Mouse (Mus musculus): Measurements from ENCODE around the gene Tnfrsf19. TPM values are rescaled to one million over a fixed set of nuclear protein-coding genes. Genes with fewer than 3 reads are reported as not detected.

Tnfrsf19 gene
- total RNA-seq, 1 experiment from 2014 or later, result 30.8 TPM

DNA sequence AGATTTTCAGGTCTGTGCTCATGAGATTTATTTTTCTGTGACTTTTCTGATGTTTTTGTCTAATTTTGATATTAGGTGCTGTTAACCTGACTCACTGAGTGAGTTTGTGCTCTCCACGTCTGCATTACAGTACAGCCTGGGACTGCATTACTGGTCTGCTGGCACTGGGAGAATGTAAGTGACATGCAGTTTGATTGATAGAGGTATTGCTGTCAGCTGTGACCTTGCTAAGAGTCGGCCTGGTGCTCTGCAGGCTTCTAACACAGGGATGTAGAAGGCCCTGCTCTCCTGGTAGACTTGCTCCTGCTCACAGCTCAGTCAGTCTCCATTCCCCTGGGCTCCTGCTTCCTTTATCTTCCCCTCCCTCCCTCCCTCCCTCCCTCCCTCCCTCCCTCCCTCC, 25.3 kb downstream of the Tnfrsf19 start:
- no peak for DNase-seq

DNA sequence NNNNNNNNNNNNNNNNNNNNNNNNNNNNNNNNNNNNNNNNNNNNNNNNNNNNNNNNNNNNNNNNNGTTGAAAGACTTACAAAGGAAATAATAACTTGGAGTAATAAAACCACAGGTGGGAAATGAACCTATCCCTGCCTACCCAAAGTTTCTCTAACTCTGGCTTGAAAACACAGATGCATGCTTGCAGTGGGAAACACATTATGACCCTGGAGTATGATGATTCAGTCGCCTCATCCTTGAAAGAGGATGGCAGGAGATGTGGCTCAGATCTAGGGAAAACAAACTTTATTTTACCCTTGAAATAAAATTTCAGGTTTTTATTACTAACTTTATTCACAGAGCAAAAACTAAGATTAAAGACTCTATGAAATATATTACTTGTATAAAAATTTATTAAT, 26.4 kb downstream of the Tnfrsf19 start:
- DNase-seq, result peak; percentile 32

DNA sequence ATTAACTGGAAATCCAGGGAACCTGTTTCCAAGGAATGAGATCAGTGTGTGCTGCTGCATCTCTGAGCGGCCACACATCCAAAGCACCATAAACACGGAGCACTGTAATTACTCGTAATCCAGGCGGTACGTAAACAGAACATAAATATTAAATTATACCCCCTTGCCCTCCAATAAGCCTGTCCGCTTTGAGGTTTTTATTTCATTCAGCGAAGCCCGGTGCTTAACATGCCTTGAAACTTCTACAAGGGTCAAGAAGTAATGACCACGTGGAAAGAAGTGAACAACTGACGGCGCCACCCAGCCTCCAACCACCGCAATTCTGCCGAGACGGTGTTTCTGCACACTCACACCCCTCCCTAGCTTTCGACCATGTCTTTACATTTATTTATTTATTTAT, 31.7 kb downstream of the Tnfrsf19 start:
- DNase-seq, result no peak

DNA sequence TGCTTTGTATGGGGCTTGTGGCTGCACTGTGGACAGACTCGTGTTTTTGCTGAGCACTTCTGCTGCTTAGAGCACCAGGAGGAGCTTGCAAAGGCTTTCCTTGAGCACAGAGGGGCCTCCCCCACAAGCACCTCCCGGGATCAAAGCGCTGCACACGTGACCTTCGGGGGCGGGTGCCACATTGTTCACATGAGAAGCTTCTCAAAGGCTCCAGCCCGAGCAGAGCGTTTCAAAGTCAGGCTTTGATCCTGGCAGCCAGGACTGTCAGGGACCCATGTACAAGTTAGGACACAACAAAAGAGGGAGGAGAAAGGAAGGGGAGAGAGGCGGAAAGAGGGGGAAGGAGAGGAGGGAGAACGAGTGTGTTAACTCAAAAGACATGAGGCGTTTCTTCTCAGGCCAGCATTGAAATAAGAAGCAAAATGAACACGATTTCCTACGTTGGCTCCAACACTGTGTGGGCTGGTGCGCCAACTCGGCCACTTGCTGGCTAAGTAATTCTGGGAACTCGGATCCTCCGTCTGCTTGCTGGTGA, 33.8 kb downstream of the Tnfrsf19 start:
- peak; percentile 90 for DNase-seq

DNA sequence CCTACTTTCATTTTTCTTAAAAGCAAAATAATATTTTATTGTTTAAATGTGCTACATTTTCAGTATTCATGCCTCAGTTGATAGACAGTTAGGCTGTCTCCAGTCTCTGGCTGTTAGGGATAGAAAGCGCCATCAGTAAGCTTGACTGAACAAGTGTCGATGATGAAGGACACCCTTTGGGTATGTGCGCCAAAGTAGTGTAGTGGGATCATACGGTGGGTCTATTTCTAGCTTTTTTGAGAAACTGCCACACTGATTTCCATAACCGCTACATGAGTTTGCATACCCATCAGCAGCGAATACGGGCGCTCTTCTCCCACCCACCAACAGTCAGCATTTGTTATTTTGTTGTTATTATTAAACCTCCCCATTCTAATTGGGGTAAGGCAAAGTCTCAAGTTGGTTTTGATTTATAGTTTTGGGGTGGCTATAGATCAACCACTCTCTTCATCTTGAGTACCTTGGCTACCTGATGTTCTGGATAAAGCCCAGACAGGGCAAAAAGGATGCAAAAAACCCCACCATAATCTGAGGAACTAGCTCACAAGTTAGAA, 34.6 kb downstream of the Tnfrsf19 start:
- no peak for DNase-seq

DNA sequence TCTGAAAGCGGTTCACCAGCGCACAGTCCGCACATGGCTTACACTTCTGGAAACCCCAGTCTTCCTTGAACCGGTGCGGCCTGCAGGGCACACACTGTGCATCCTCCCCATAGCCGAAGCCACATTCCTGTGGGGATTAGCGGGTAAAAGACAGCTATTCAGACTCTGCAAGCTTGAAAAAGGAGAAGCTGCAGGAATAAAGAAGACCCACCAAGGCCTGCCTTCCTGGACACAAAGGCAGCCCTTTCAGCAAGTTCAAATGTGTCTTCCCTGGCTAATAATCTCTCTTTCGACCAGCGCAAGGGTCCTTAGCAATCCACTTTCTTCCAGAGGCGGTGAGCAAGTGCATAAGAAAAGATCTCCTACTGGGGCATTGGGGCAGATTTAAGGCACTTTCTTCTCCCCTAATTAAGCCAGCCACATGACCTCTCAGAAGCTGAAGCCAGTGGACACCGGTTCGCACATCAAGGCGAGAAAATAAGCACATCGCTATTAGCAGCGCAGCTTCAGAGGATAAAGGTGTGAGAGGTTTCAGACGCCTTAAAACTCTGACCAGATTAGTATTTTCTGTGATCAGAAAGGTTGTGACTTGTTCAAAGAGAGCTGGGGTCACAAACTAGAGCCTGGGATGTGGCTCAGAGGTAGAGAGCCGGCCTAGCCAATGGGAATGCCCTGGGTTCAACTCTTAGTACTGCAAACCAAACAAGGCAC, 41.0 kb downstream of the Tnfrsf19 start:
- DNase-seq, result no peak

DNA sequence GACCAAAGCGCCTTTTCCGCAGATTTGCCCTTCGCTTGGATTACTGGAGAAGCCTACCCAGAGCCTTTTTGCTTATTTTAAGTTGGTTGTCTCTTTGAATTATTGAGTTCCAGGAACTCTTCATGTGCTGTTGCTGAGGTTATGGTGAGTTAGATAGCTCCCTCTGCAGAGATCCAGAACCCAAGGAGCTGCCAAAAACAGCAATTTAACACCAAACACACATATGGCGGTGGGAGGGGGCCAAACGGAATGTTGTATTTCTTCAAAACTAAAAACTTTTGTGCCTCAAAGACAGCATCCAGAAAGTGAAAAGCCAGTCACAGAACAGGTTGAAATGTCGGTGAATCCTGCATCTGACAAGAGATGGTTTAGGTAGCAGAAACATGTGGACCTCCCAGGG, 42.6 kb downstream of the Tnfrsf19 start:
- DNase-seq, result no peak

DNA sequence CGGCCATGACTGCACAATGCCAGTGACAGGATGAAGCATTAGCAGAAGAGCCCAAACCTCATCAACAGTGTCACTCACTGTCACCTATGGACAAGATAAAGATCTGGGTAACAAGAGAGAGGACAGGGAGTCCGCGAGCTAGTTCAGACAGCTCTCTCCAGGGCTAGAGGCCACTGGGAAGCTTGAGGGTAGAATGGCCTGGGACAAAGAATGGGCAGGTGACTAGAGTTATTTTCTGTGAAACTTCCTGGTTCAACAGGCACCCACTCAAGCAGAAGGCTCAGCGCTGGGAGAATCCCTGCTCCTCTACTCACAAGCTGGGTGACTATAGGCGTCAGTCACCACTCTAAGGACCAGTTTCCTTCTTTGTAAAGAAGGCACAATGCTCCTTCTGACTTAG, 46.2 kb downstream of the Tnfrsf19 start:
- no peak for DNase-seq

DNA sequence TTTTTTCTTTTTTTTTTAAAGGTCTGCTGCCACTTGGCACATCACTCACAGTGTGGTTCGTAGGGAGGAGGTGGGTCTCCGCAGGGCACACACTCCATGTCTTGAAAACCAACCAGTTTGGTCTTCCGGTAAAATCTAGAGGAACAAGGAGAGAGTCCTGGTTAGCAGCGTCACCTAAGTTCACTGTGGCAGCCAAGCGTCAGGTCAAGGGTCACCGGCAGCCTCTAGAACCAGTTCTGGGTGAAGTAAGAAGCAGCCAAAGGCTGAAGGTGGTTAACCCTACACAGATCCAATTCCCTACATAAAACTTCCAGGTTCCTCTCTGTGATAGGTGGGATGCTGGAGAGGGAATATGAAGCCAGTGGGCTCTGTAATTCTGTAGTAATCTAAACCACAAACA, 49.7 kb downstream of the Tnfrsf19 start:
- DNase-seq, result no peak

DNA sequence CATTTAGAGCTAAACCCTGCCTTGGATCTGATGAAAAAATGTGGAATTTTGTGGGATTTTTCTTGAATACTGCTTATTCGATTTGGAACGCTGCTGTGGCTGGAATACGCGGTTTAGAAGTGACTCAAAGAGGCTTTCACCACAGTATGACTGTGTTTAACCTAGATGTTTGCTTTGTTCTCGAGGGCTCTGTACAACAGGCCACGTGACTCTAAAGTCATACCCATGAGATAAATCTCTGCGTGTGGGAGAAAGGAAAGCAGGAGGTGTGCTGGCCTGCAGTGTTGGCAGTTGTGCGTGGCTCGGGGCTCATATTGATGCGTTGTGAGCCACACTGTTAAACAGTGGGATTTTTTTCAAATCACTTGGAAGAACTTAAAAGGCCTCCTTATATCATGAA, 52.8 kb downstream of the Tnfrsf19 start:
- peak; percentile 46 for DNase-seq

DNA sequence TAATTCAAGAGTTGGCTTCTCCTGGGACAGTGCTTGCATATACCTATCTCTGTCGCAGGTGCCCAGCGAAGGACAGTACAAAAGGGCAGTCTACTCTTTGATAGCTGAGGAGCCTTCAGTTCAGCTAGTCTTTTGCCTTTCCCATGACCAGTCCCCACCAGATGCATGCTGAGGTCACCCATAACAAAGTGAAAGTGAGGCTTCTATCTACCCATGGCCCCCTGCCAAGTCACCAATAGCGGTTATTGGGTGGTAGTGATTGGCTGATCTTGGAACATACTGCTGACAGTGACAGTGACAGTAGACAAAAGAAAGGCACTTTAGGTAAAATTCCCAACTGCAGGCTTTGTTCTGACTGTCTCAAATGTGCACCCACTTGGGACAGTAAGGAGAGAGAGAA, 53.2 kb downstream of the Tnfrsf19 start:
- peak; percentile 69 for DNase-seq

DNA sequence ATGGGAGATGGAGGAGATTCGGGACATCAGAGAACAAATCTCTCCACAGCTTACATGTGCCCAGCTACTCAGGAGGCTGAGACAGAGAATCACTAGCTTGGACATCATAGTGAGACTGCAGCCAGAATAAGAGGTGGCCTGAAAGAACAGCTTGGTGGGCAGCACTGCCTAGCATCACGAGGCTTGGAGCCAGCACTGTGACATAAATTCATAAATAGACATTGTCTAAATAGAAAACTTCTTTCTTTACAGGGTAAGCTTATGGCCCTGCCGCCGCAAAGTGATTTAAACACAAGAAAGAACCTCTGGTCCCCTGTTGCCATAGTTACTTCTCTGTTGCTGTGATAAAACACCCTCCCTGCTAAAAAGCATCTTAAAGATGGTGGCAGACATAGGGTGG, 54.1 kb downstream of the Tnfrsf19 start:
- DNase-seq, result no peak

DNA sequence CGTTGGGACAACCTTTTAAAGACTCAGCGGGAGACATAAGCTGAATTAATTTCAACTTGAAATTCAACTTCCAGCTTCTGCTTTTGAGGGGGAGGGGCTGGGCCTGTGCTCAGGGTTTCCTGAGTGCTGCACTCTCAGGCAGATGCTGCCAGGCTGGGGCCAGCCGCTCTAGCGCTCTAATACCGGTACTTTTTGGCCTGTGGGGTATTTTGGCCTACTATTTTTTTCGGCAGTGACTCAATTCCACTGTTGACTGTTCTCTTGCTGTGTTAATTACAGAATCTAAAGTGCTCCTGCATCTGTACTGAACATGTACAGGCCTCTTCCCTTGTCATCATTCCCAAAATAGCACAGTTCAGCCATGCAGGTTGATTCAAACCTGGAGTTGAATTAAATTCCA, 58.1 kb downstream of the Tnfrsf19 start:
- DNase-seq, result no peak

DNA sequence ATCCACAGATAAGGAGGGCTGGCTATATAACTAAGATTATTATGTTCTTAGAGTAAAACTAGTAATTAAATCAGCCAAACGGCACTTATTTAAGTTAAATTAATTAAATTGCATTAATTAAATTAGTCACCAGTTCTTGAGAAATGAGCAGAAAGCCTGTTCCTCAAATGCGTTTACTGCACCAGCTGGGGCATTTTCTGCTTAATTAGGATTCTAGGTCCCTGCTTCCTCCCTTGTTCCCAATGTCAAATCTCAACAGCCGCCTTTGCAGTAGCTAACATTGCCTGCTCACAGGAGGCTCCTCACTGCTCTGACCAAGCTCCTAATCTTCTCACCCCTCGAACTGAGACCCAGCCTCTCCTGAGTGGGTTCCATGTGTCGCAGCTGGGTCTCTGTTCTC, 59.4 kb downstream of the Tnfrsf19 start:
- no peak for DNase-seq

DNA sequence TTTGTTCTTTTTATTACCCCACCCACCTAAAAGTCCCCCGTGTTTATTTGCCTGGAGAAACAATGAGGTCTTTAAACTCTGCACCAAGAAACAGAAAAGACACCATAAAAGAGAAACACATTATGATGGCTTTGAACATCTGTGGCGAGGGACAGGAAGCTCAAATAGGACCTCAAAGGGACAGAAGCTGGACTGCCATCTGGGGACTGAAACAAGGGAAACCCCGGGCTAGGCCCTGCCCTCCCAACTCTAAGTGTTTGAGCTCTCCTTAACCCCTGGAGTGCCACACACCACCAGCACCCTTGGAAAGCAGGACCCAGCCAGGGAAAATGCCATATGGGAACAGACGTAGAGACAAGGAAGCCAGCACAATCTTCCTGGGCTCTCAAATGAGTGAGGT, 61.2 kb downstream of the Tnfrsf19 start:
- DNase-seq, result no peak

DNA sequence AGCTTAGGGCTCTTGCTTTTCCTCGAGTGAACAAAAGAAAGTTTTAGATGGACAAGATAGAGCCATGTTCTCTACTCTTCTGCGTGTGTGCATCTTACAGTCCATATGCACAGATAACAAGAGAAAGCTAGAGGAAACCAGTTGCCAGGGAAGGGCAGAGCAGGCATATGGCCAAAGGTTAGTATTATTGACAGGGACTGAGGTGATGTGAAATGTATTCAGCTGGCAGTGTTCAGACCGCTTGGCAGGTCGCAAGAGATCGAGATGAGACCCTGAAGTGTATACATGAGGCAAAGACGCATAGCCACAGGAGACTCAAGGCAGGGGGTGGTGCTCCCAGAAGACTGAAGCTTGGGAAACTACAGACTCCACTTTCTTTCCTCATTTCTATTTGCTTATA, 62.0 kb downstream of the Tnfrsf19 start:
- no peak for DNase-seq

DNA sequence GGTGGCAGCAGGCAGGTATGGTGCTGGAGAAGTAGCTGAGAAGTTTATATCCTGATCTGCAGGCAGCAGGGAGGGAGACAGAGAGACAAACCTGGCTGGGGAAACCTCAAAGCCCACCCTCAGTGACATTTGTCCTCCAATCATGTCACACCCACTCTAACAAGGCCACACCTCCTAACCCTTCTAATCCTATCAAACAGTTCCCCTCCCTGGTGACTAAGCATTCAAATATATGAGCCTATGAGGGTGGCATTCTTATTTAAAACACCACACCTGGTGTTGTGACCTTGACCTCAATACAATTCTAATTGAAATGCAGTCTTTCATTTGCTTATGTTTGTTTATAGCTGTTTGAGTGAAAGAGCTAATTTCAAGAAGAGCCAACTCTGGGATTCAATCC, 64.2 kb downstream of the Tnfrsf19 start:
- no peak for DNase-seq

DNA sequence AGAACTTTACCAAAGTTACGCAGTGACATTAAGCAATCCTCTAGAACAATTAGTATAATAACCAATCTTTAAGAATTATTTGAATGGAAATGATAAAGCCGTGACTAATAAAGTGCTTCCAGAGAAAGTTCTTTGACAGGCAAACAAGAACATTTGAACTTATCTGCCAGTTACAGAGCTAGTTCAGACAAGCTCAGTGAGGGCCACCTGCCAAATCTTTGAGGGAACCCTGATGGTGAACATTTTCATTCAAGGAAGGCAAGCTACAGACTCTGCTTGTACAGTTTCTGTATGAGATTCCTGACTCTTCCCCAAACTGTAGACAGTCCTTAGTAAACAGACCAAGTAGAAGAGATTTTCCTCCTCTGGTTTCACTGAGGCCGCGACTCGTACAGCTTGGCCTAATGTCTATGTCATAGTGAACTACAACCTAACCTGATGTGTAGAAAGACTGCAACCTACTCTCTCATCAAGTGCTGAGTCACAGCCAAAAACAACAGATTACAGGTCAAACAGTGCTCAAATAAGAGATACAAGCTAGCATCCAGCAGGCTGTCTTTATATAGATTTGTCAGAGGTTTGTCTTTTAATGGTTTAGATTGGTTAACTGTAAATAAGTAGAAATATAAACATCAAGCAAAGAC, 65.9 kb downstream of the Tnfrsf19 start:
- no peak for DNase-seq

DNA sequence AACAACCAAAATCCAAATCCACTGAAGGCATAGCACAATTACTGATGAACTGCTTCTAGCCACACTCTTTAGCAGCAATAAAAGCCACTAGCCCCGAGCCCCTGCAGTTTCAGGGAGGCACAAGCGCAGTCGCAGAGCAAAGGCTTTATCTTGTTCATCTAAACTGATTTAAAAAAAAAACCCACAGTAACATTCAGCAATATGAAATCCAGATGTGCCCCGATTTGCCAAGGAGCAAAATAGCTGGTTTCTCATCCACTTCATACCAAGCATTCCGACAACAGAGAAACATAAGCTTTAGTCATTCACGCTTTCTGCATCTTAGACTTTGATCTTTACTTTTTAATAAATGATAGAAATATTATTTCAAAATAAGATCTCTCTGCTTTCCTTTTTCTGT, 68.2 kb downstream of the Tnfrsf19 start:
- no peak for DNase-seq

DNA sequence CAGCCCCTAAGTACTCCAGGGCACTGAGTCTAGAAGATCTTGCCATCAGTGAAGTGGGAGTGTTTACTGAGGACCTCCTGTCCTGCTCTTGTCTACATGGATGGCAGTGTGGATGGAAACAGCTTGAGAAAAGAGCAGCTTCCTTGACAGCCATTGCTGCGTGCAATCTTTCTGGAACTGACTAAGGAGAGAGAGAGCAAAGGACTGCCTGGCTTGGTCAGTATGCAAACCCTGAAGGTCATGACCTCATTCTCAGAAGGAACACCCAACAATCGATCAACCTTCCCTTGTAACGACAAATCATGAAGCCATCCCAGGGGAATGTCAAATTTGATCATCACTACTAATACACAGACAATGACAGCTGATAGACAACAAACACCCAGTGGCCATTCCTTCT, 70.1 kb downstream of the Tnfrsf19 start:
- no peak for DNase-seq

DNA sequence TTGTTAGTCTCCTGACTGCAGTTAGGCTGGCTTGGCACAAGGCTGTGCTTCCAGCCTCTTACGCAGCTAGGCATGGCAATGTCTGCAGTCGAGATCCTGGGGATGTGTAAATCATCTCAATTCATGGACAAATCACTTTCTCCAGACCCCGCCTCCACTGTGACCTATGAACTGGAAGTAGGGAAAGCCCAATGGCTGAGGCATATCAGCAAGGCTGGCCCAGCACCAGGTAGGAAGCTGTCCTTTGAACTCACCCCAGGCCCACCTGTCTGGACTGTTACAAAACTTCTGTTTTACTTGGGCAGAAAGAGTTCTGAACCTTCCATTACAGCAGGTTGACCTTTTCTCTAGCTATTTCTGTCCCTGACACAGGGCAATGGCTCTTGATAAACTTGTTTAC, 70.6 kb downstream of the Tnfrsf19 start:
- peak; percentile 82 for DNase-seq

DNA sequence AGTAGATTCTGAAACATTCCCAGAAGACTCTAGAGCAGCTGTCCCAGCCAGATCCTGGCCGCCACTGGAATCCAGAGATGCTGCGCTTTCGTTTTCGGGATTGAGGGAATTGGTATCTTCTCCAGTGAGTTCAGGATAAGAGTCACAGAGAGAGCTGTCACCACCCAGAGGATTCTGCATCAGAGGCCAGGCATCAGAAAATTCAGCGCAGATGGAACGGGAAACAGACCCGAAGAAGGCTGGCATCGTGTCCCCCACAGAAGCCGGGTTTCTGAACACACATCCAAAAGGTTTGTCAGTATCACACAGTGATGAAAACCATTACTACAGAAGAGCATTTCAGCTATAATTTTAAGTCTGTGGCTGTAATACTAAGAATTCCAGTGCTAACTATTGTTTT, 75.3 kb downstream of the Tnfrsf19 start:
- no peak for DNase-seq

DNA sequence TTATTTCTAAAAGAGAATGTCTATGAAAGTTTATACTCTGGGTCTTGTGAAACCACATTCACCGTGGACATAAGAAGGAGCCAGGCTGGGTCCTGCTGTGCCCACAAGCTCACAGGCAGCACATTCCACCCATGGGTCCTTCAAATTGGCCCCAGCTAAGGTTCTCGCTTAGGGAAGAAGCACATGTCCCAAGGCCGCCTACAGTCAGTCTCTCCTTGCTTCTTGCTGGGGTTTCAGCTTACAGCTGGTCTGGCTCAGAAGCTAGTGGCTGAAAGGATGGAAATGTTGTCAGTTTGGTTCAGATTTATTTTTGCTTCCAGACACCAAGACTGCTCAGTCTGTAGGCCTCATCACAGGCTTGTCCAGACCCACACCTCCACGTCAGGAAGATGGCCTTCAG, 80.2 kb downstream of the Tnfrsf19 start:
- DNase-seq, result no peak

Measured in adrenal gland, postnatal 14 days (tissue).